Mouse (Mus musculus): ENCODE results near the gene Grxcr1. TPM values are rescaled to one million over a fixed set of nuclear protein-coding genes. Genes with fewer than 3 reads are reported as not detected.

The Grxcr1 gene
- polyA plus RNA-seq, 1 experiment from 2014 or later, result not detected

GRCm38 (mm10) chr5:68150347-68151043 is 118.9 kb downstream of the Grxcr1 start:
- Histone ChIP-seq H3K9ac (ENCODE audit: low read depth, low read length) (no peak overlapping the region), H3K4me2 (no peak overlapping the region), H3K27me3 (ENCODE audit: control insufficient read depth, insufficient read depth, low read length) (no peaks in the 10 kb centered on the region), H3K4me1 (ENCODE audit: control insufficient read depth, insufficient read depth, low read length) (no peaks in the 10 kb centered on the region), H3K36me3 (ENCODE audit: control insufficient read depth, insufficient read depth, low read length) (no peaks in the 10 kb centered on the region), H3K27ac (ENCODE audit: low read depth, low read length) (no peak overlapping the region), H3K9me3 (replicated peaks; ENCODE audit: control insufficient read depth, low read length) (no peaks in the 10 kb centered on the region), H3K4me3 (ENCODE audit: low read depth, low read length) (no peak overlapping the region)
- 70% methylated on average over 4 of the region's 4 CpGs for WGBS (ENCODE audit: insufficient replicate concordance)
- ATAC-seq (replicated peaks; ENCODE audit: insufficient number of reproducible peaks, low FRiP score, low TSS enrichment), result no peak

DNA sequence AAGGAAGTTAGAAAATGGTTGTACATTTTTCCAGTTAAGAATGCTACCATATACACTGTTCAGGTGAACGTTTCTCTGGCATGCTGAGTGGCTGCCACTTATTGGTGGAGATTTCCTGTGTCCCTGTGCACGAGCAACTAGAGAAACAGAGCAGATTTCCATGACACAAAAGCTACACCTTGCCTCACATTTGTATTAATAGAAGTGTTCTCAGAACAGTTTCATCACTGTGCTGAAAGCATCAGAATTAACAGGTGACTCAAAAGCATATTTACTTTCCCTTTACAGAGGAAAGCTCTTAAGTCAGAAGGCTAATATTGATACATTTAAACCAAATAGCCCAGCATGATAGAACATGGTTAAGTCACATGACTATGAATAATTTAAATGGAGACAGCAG is 130.9 kb downstream of the Grxcr1 start:
- Histone ChIP-seq H3K27me3 (ENCODE audit: control insufficient read depth, insufficient read depth, low read length) (no peaks in the 10 kb centered on the region), H3K9ac (ENCODE audit: low read depth, low read length) (no peak overlapping the region), H3K4me2 (no peak overlapping the region), H3K27ac (ENCODE audit: low read depth, low read length) (no peak overlapping the region), H3K4me3 (ENCODE audit: low read depth, low read length) (no peak overlapping the region), H3K9me3 (replicated peaks; ENCODE audit: control insufficient read depth, low read length) (no peaks in the 10 kb centered on the region), H3K36me3 (ENCODE audit: control insufficient read depth, insufficient read depth, low read length) (no peaks in the 10 kb centered on the region), H3K4me1 (ENCODE audit: control insufficient read depth, insufficient read depth, low read length) (no peaks in the 10 kb centered on the region)
- ATAC-seq (replicated peaks; ENCODE audit: insufficient number of reproducible peaks, low FRiP score, low TSS enrichment), result no peak
- WGBS (ENCODE audit: insufficient replicate concordance), result 49% methylated on average over 2 of the region's 2 CpGs

DNA sequence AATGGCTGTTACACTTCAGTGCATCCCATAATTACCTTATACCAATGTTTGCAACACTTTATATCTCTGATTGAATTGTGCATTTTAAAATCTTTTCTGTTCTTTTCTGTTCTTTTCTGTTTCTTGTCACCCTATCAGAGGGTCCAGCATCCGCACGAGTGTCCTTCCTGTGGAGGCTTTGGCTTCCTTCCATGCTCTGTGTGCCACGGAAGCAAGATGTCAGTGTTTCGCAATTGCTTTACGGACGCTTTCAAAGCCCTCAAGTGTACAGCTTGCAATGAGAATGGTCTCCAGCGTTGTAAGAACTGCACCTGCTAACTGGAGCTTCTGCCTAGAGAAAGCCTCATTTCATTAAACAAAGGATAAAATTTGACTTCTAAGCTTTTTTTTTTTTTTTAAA is 134.3 kb downstream of the Grxcr1 start:
- no peak overlapping the region for H3K4me2 ChIP-seq
- H3K9ac ChIP-seq (ENCODE audit: low read depth, low read length), result no peak overlapping the region
- no peak overlapping the region for H3K27ac ChIP-seq (ENCODE audit: low read depth, low read length)
- no peaks in the 10 kb centered on the region for H3K4me1 ChIP-seq (ENCODE audit: control insufficient read depth, insufficient read depth, low read length)
- no peaks in the 10 kb centered on the region for H3K9me3 ChIP-seq (replicated peaks; ENCODE audit: control insufficient read depth, low read length)
- H3K27me3 ChIP-seq (ENCODE audit: control insufficient read depth, insufficient read depth, low read length), result no peaks in the 10 kb centered on the region
- 72% methylated on average over 7 of the region's 7 CpGs for WGBS (ENCODE audit: insufficient replicate concordance)
- no peak overlapping the region for H3K4me3 ChIP-seq (ENCODE audit: low read depth, low read length)
- no peaks in the 10 kb centered on the region for H3K36me3 ChIP-seq (ENCODE audit: control insufficient read depth, insufficient read depth, low read length)
- ATAC-seq (replicated peaks; ENCODE audit: insufficient number of reproducible peaks, low FRiP score, low TSS enrichment), result no peak

Other genes starting within 250 kb of the Grxcr1 start
- 25.1 and 25.6 TPM in 2 replicates for gene Atp8a1, start 184.4 kb upstream of the Grxcr1 start, polyA plus RNA-seq (2014; fragmentation: Nextera tagmentation; extraction: Ambion mirVana)
- not detected in 2 replicates for gene Gm5108, start 90.2 kb upstream of the Grxcr1 start, polyA plus RNA-seq (2014; fragmentation: Nextera tagmentation; extraction: Ambion mirVana)
- not detected in 2 replicates for gene Gm21905, start 85.4 kb upstream of the Grxcr1 start, polyA plus RNA-seq (2014; fragmentation: Nextera tagmentation; extraction: Ambion mirVana)